1 mouse cellular context compared by ENCODE assay signal in the genomic region with DNA sequence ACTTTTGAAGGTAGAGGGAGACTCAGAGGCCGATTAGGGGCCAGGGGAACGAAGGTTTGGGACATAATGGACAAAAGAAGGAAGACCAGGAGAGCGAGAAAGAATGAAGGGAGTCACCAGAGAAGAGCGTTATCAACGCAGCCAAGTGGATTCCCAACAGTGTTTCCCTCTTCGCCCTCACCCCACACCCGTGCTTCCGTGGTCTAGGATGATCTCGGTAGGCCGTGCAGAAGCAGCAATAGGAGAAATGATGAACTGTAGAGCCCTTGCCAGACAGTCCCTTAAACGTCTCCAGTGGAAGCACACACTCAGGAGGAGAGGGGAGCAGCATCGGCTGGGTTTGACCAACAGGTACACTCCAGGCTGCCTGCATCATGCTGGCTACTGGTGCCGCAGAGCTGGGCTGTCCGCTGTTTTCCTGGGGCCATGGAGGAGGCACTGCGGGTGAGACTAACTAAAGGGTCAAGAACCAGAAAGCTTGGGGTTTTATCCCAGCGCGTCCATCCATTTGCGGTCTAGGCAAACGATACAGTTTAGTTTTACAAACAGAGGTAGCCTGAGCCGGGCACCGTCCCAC.
TF ChIP-seq lines count a peak whose summit lies in the region.

No protein-coding gene starts in this region.

TF ChIP-seq in CH12.LX, 34 proteins besides CTCF, POLR2A, EP300 and RAD21 (continued from another document):
- TF ChIP-seq BHLHE40 (IDR thresholded peaks at IDR 0.05; ENCODE audit: low read depth, low read length) (no peak), UBTF (IDR thresholded peaks at IDR 0.05; ENCODE audit: low read depth, low read length) (no peak), CHD1 (IDR thresholded peaks at IDR 0.05; ENCODE audit: low read depth, low read length) (no peak), KAT2A (IDR thresholded peaks at IDR 0.05; ENCODE audit: insufficient replicate concordance, low read length) (no peak), ZNF384 (IDR thresholded peaks at IDR 0.05; ENCODE audit: low read depth, low read length) (no peak)
TF ChIP-seq in CH12.LX: peak in this region for 0.
